Mouse (Mus musculus): Measurements from ENCODE around the gene Klrb1b. TPM values are rescaled to one million over a fixed set of nuclear protein-coding genes. Genes with fewer than 3 reads are reported as not detected.
"Not testable (repeated sequence)": the region's sequence is repeated elsewhere in the genome, so short reads cannot be mapped to it uniquely, and the experiment has no call there.

Gene Klrb1b
- total RNA-seq, 4 experiments from 2014 or later = not detected

DNA sequence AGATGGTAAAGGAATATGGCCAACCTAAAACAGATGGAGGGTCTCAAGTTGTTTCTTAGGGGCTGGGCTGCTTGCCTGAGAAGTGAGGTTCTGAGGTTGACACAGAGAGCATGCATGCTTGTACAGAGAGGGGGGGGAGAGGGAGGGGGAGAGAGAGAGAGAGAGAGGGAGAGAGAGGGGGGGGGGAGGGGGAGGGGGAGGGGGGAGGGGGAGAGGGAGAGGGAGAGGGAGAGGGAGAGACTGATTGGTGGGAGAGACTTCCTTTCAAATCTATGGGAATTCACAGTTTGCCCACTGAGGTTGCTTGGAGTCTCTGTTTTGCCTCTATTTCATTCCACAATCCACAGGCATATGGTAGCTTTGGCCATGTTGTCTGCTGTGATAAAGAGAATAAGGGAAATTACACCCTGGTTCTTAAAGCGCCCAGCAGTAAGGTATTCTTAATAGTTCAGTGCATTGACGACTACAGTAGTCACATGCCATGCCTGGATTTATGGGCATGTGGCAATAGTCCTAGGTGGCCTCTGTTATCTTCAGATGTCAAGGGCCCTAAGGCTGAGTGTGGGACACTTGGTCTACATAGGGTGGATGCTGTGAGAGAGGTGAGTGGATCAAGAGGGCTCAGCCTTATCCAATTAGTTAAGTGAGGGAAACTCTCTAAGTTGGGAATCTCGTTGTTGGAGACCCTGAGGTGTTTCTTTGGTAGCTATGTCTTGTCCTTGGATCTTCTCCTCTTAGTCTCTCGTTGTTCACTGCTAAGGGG is 15.4 kb upstream of the Klrb1b start:
- no peak for DNase-seq (ENCODE audit: low spot score in 2 of 2)

- not testable (repeated sequence) for DNase-seq (ENCODE audit: low spot score in 2 of 2)
Measured at GRCm38 (mm10) chr6:128840669-128841068, 14.5 kb upstream of the Klrb1b start.

DNA sequence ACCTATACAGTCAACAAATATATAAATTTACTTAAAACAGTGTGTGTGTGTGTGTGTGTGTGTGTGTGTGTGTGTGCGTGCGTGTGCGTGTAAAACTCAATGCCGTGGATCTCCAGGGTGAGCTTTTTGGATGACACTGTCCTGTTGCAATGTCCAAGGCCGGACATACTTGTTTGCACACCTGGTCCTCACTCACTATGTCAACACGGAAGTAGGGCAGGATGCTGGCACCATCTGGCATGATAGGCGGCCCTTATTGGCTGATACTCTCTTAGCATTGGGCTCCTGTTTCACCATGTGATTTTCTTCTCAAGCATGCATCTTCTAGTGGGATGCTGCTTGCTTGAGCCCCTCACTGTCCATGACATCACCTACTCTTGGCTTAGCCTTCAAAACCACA is 13.8 kb upstream of the Klrb1b start:
- no peak for DNase-seq (ENCODE audit: low spot score in 2 of 2)

DNA sequence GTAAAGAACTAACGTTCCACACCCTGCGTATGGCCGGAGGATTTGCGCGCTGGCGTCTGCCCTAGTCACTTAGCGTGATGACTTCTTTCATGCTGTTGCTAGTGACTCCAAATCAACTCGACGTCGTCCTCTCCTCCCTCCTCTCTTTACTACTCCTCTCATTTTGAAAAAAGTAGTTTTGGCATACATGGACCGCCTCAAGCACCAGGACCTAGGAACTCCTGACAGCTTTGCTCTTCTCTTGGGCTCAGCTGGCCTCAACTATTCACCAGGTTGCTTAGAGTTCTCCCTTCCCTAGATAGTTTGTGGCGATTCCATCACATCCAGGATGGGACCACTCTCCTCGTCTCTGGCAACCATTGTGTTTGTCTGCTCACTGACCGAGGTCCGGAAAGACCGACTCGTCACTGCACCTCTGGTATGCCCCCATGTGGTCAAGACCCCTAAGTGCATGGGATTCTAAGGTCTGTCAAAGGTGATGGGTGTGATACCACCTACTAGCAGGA is 13.2 kb upstream of the Klrb1b start:
- peak; percentile 81 for DNase-seq (ENCODE audit: low spot score in 2 of 2)

DNA sequence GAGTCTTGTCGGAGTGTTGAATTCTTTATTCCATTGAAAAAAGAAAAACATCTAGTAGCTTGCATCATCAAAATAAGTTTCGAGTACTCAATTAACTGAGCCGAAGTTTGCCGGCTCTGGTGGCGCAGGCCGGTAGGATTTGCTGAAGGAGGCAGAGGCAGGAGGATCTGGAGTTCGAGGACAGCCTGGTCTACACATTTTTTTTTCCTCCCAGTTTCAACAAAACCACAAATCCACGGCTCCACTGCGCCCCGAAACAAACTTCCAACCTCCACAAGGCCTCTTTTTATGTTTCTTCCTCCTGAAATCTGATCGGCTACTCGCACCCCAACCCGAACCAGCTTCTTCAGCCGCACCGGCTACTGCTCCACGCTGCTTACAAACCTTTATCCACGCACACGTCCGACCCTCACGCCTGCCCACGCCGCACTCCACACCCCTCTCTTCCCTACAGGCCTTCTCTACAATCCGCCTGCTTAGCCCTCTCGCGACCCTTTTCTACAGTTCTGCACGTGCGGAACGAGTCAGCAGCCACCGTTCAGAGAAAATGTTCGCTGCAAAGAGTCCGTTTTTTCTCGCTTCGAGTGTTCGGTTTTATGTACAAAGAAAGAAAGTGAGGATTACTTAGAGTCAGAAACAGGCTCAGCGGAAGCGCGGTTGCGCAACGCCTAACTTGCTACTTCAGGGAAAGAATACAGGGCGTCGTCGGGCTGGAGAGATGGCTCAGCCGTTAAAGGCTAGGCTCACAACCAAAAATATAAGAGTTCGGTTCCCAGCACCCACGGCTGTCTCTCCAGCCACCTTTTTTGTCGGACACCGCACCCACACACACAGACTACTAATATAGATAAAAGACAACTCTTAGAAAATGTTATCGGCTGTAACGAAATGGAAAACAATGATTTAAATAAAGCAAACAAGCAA is 12.5 kb upstream of the Klrb1b start:
- peak; percentile 83 to 87 for DNase-seq (ENCODE audit: low spot score in 2 of 2)

- no peak for DNase-seq (ENCODE audit: low spot score in 2 of 2)
Measured at GRCm38 (mm10) chr6:128837454-128838341, 11.6 kb upstream of the Klrb1b start.

- no peak for DNase-seq (ENCODE audit: low spot score in 2 of 2)
Measured at GRCm38 (mm10) chr6:128836955-128837334, 10.8 kb upstream of the Klrb1b start.

DNA sequence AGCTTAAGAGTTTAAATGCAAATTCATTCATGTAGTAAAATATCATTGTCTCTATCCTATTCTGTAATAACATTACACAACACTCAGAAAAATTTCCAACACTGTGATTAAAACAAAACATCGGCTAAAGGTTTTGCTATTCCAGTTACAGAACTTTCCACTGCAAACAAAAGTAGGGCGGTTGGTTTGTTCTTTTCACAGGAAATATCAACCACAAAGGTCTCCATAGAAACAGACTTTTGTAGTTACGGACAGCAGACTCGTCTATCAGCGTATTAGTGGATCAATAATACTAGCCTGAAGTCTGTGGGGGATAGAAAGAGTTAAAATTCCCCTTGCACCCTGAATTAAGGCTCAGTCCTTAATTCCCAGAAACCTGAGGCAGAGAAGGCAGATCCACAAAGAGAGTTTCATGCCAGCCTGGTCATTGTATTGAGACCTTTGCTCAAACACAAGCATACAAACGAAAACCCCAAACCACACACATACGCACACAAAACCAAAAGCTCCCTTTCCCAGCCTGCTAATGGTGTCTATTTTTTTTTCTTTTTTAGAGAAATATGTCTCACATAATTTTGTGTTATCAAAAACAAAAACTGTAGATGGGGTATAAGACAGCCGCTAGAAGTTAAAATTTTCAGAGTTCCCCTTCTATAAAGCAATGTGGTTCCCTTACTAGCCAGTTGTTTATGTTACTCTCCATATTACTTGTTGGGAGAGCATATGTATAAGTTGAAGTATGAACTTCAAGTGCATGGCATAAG is 10.2 kb upstream of the Klrb1b start:
- DNase-seq (ENCODE audit: low spot score in 2 of 2) = no peak

DNA sequence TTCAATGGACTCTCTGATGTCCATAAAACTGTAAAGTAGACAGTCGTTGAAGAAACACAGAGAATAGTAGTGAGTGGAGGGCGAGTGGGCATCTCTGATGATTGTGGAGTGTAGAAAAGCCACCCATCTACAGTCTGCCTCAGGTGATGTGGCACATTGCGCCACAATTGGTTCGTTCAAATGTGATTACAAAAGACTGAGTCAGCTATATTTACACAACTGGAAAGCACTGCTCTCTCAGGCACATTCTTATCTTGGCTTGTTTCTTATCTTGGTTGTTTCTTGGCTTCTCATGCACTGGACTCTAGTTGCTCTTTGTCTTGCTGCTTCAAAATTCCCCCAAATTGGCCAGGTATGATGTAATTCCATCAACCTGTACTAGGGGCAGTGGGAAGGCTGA is 9.4 kb upstream of the Klrb1b start:
- no peak for DNase-seq (ENCODE audit: low spot score in 2 of 2)

GRCm38 (mm10) chr6:128833046-128833445 is 6.9 kb upstream of the Klrb1b start:
- DNase-seq (ENCODE audit: low spot score in 2 of 2) = no peak

- DNase-seq (ENCODE audit: low spot score in 2 of 2) = no peak
Measured at GRCm38 (mm10) chr6:128829837-128830236, 3.7 kb upstream of the Klrb1b start.

DNA sequence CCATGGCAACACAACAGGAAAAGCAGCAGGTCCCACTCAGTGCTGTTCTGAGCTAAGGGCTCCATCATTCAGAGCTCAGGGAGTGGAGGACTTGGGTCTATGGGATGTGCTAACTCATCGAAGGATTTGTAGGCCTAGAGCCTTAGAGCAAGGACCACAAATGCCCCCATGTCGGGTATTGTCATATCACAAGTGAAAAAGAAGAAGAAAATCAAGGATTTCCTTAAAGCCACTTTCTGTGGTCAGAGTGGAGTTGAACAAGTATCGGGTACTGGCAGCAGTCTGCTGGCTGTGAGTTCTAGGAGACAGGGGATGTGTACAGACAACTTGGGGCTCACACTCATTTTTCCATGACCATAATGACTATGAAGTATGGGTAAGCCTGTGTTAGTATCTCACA is 650 bp upstream of the Klrb1b start:
- DNase-seq (ENCODE audit: low spot score in 2 of 2) = no peak

DNA sequence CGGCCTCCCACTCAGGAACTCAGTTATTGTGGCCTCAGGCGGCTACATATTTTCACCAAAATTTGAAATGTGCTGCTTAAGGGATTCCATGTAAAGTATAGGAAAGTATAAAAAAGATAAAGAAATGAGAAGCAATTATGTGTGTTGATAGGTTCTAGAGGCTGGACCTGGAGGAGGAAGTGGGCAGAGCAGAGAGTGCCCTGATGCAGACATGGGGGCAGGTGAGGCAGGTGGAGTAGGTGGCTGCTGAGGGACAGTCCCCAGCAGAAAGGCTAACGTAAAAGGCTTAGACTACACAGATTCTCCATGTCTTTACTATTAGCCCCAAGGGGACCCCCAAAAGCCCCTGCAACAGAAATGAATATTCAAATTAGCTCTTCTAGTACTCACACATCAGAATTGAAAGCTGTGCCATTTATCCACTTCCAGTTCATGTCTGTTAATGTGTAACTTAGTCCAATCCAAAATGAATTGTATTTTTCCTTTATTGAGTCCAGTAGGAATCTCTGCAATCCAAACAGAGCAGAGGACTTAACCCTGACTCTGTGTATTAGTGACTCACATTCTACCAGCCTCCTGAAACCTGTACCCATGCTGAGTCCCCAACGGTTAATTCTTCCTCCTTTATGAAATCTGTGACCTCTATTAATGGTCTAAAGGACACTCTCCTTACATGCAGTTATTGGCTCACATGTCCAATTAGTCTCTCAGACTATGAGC is 7.9 kb downstream of the Klrb1b start:
- DNase-seq (ENCODE audit: low spot score in 2 of 2) = no peak

DNA sequence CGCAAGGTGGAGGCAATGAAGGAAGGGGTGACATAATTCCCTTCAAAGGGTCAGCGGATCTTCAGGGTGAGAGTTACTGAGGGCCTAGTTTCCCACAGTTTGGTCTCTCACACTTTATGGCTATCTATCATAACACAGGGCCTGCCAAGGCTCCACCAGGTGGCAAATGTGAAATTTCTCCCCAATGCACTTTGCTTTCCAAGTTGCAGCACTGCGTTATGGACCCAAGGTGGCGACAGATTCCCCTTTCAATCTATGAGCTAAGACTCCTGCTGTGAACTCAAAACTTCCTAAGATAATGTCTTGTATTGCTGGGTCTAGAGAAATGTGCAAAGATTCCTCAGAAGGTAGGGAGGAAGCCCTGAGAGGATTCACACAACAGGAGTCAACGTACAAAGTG is 17.6 kb downstream of the Klrb1b start:
- no peak for DNase-seq (ENCODE audit: low spot score in 2 of 2)

DNA sequence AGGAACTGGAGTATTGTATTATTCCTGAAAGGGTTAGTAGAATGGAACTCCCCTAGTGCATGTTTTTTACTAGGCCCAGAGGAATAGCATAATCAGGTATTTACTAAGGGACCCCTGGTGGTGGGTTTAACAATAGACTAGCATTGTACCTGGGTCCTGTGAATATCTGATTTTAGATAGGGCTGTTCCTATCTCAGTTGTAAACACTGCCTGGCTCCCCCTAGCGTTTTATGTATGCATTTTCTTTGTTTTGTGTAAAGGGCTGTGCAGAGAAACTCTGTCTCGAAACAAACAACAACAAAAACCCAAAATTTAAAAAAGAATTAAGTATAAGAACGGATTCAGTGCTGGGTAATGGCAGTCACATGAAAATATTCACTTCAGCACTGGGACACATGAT is 19.1 kb downstream of the Klrb1b start:
- DNase-seq (ENCODE audit: low spot score in 2 of 2) = no peak

- DNase-seq (ENCODE audit: low spot score in 2 of 2) = peak in 1 of 2 experiments; percentile 27
Measured at GRCm38 (mm10) chr6:128804823-128805640, 21.1 kb downstream of the Klrb1b start.

GRCm38 (mm10) chr6:128802999-128803857 is 22.9 kb downstream of the Klrb1b start:
- DNase-seq (ENCODE audit: low spot score in 2 of 2) = peak; percentile 90 to 92

DNA sequence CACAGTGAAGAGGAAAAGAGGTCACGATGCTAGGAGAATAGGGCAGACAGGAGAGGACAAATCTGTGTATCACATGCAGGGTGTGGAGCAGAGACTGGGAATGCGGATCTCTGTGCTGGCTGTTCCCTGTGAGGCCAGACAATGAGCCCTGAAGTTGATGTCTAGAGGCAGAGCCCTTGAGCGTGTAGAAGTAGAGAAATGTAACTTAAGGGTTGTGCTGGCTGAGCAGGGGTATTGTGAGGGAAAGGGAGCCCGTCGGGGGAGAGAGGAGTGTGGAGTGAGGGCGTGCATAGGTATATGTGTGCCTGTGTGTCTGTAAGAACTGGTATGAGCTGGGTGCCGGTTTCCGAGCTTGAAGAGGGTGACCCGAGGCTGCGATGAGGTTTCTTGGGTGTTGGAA is 23.6 kb downstream of the Klrb1b start:
- no peak for DNase-seq (ENCODE audit: low spot score in 2 of 2)
